Mouse (Mus musculus): Measurements from ENCODE around the gene Kcnc3. TPM values are rescaled to one million over a fixed set of nuclear protein-coding genes. Genes with fewer than 3 reads are reported as not detected.

Kcnc3 gene
- polyA plus RNA-seq, 1 experiment from 2014 or later, result 0.22 TPM

DNA sequence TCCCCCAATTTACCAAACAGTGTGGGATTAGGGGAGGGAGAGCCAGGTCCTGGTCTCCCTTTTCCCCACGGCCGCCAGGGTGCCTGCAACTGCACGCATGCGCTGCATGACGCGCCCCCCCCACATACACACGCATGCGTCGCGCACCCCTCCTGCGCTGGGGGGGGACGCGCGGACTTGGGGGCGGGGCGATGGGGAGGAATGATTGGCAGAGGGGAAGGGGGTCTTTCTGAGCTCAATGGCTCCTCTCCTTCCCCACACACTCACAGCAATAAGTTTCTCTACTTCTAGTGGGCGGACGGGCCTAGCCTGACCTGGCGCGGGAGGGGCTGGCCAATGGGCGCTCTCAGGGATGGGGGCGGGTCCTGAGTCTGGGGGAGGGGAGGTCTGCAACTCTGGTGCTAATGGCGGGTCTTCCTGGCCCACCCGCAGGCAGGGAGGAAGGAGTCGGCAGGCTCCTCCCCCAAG, 13.7 kb downstream of the Kcnc3 start:
- peak; percentile 67 for DNase-seq (ENCODE audit: low spot score)
- no peaks in the 10 kb centered on the region; the same call in 1 of the 2 replicates for H3K4me1 ChIP-seq (replicated peaks; ENCODE audit: control insufficient read depth, insufficient read depth, low read length)
- H3K9me3 ChIP-seq (ENCODE audit: control insufficient read depth, low read length), result no peaks in the 10 kb centered on the region
- under 1% methylated on average over 23 of the region's 25 CpGs for WGBS
- no peak overlapping the region for H3K27ac ChIP-seq (ENCODE audit: low read depth, low read length)
- H3K9ac ChIP-seq (ENCODE audit: low read depth, low read length), result no peak overlapping the region
- H3K36me3 ChIP-seq (ENCODE audit: control insufficient read depth, insufficient read depth, low read length), result no peaks in the 10 kb centered on the region
- H3K4me3 ChIP-seq (ENCODE audit: low read depth, low read length), result peak overlapping the region; percentile 33
- H3K4me2 ChIP-seq, result peak overlapping the region; percentile 59
- H3K27me3 ChIP-seq (replicated peaks; ENCODE audit: control insufficient read depth, insufficient read depth, low read length), result peaks cover 75% of the 10 kb centered on the region
- no peak; the same call in 1 of the 2 replicates for ATAC-seq (replicated peaks; ENCODE audit: low FRiP score)

GRCm38 (mm10) chr7:44604619-44605018, 14.2 kb downstream of the Kcnc3 start:
- no peak overlapping the region for H3K27ac ChIP-seq (ENCODE audit: low read depth, low read length)
- H3K9me3 ChIP-seq (ENCODE audit: control insufficient read depth, low read length), result no peaks in the 10 kb centered on the region
- no peak overlapping the region; the same call in 1 of the 2 replicates for H3K4me3 ChIP-seq (ENCODE audit: low read depth, low read length)
- DNase-seq (ENCODE audit: low spot score), result no peak
- peaks cover 75% of the 10 kb centered on the region for H3K27me3 ChIP-seq (replicated peaks; ENCODE audit: control insufficient read depth, insufficient read depth, low read length)
- peak overlapping the region; percentile 59 for H3K4me2 ChIP-seq
- ATAC-seq (replicated peaks; ENCODE audit: low FRiP score), result no peak
- WGBS, result 4% methylated on average over 8 of the region's 8 CpGs
- no peaks in the 10 kb centered on the region; the same call in 1 of the 2 replicates for H3K4me1 ChIP-seq (replicated peaks; ENCODE audit: control insufficient read depth, insufficient read depth, low read length)
- no peak overlapping the region for H3K9ac ChIP-seq (ENCODE audit: low read depth, low read length)
- H3K36me3 ChIP-seq (ENCODE audit: control insufficient read depth, insufficient read depth, low read length), result no peaks in the 10 kb centered on the region

DNA sequence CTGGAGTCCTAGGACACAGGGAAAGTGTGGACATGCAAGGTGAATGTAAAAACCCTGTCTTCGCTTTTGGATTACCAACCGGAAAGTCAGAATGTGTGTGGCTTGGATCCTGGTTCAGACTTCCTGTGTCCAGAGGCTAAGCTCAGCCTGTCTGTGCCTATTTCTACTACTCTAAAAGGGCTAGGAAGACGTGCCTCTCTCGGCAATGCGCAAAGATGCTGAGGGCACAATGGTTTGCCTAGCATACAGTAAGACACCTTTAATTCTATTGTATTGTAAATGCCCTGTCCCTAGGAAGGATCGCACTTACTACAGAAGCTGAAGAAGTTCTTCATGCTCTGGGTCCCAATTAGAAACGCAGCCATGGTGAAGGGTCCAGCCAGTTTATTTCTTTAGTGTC, 15.0 kb downstream of the Kcnc3 start:
- no peak for DNase-seq (ENCODE audit: low spot score)
- H3K9ac ChIP-seq (ENCODE audit: low read depth, low read length), result no peak overlapping the region
- H3K4me3 ChIP-seq (ENCODE audit: low read depth, low read length), result no peak overlapping the region
- H3K9me3 ChIP-seq (ENCODE audit: control insufficient read depth, low read length), result no peaks in the 10 kb centered on the region
- no peak for ATAC-seq (replicated peaks; ENCODE audit: low FRiP score)
- whole genome bisulfite sequencing, result 37% methylated on average over 7 of the region's 7 CpGs
- no peaks in the 10 kb centered on the region for H3K36me3 ChIP-seq (ENCODE audit: control insufficient read depth, insufficient read depth, low read length)
- H3K27me3 ChIP-seq (replicated peaks; ENCODE audit: control insufficient read depth, insufficient read depth, low read length), result peaks cover 75% of the 10 kb centered on the region
- no peak overlapping the region for H3K4me2 ChIP-seq
- H3K27ac ChIP-seq (ENCODE audit: low read depth, low read length), result no peak overlapping the region
- no peaks in the 10 kb centered on the region; the same call in 1 of the 2 replicates for H3K4me1 ChIP-seq (replicated peaks; ENCODE audit: control insufficient read depth, insufficient read depth, low read length)

GRCm38 (mm10) chr7:44606171-44606901, 15.9 kb downstream of the Kcnc3 start:
- 10% methylated on average over 29 of the region's 29 CpGs for WGBS
- Histone ChIP-seq H3K36me3 (ENCODE audit: control insufficient read depth, insufficient read depth, low read length) (no peaks in the 10 kb centered on the region), H3K4me3 (ENCODE audit: low read depth, low read length) (no peak overlapping the region), H3K27me3 (replicated peaks; ENCODE audit: control insufficient read depth, insufficient read depth, low read length) (peaks cover 67% of the 10 kb centered on the region), H3K27ac (ENCODE audit: low read depth, low read length) (no peak overlapping the region), H3K4me1 (replicated peaks; ENCODE audit: control insufficient read depth, insufficient read depth, low read length) (no peaks in the 10 kb centered on the region; the same call in 1 of the 2 replicates), H3K9ac (ENCODE audit: low read depth, low read length) (no peak overlapping the region), H3K4me2 (no peak overlapping the region), H3K9me3 (ENCODE audit: control insufficient read depth, low read length) (no peaks in the 10 kb centered on the region)
- ATAC-seq (replicated peaks; ENCODE audit: low FRiP score) (no peak), DNase-seq (ENCODE audit: low spot score) (no peak)

DNA sequence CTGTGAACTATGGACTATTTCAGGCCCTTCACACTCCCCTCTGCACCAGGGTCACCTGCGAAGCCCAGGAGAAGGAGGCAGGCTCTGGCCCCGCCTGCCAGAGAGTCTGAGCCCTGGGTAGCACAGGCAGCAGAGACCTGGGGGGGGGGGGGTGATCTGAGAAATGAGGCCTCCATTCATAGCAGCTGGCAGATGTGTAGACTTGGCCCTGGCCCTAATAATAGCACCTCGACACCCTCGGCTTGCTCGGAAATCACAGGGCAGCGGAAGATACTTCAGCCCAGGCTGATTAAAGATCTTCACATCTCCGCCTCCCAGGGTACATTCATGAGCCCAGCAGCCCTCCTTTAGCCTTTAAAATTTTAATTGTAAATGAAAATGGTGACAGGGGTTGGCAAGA, 21.7 kb downstream of the Kcnc3 start:
- Histone ChIP-seq H3K27me3 (replicated peaks; ENCODE audit: control insufficient read depth, insufficient read depth, low read length) (peaks cover 45% of the 10 kb centered on the region), H3K4me2 (no peak overlapping the region), H3K36me3 (ENCODE audit: control insufficient read depth, insufficient read depth, low read length) (no peaks in the 10 kb centered on the region), H3K4me1 (replicated peaks; ENCODE audit: control insufficient read depth, insufficient read depth, low read length) (no peaks in the 10 kb centered on the region), H3K27ac (ENCODE audit: low read depth, low read length) (no peak overlapping the region), H3K9me3 (ENCODE audit: control insufficient read depth, low read length) (no peaks in the 10 kb centered on the region), H3K4me3 (ENCODE audit: low read depth, low read length) (no peak overlapping the region), H3K9ac (ENCODE audit: low read depth, low read length) (no peak overlapping the region)
- DNase-seq (ENCODE audit: low spot score) (no peak), ATAC-seq (replicated peaks; ENCODE audit: low FRiP score) (no peak)
- 68% methylated on average over 7 of the region's 7 CpGs for WGBS

DNA sequence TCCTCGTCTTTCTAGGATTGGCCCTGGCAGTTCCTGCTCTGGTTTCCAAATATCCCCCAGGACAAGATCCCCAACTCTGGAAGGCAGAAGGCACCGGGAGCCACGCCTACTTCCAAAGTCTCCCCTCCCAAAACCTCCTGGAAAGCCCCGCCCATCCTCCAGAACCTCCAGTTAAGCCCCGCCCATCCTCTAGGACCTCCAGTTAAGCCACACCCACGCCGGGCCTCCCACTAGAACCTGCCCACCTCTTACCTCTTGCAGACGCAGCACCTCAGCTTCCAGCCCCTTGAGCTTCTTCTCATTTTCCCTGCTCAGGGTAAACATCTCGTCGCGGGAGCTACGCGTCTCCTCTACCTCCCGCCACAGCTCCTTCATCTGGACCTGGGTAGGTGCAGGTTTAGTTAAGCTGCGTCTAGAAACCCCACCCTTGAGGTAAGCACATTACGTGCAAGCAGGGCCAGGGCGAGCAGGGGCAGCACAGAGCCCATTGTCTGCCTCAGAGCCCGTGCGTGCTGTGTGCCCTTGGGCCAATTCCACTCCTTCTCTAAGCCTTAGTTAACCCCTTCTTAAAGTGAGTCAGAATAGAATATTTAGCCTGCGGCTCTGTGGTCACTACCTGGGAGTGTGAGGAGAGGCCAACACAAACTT, 23.7 kb downstream of the Kcnc3 start:
- no peaks in the 10 kb centered on the region for H3K4me1 ChIP-seq (replicated peaks; ENCODE audit: control insufficient read depth, insufficient read depth, low read length)
- H3K4me2 ChIP-seq, result no peak overlapping the region
- no peak overlapping the region for H3K4me3 ChIP-seq (ENCODE audit: low read depth, low read length)
- H3K36me3 ChIP-seq (ENCODE audit: control insufficient read depth, insufficient read depth, low read length), result no peaks in the 10 kb centered on the region
- H3K27ac ChIP-seq (ENCODE audit: low read depth, low read length), result no peak overlapping the region
- WGBS, result 11% methylated on average over 20 of the region's 20 CpGs
- DNase-seq (ENCODE audit: low spot score) (no peak), ATAC-seq (replicated peaks; ENCODE audit: low FRiP score) (no peak)
- H3K27me3 ChIP-seq (replicated peaks; ENCODE audit: control insufficient read depth, insufficient read depth, low read length), result peaks cover 35% of the 10 kb centered on the region
- no peaks in the 10 kb centered on the region for H3K9me3 ChIP-seq (ENCODE audit: control insufficient read depth, low read length)
- H3K9ac ChIP-seq (ENCODE audit: low read depth, low read length), result no peak overlapping the region

DNA sequence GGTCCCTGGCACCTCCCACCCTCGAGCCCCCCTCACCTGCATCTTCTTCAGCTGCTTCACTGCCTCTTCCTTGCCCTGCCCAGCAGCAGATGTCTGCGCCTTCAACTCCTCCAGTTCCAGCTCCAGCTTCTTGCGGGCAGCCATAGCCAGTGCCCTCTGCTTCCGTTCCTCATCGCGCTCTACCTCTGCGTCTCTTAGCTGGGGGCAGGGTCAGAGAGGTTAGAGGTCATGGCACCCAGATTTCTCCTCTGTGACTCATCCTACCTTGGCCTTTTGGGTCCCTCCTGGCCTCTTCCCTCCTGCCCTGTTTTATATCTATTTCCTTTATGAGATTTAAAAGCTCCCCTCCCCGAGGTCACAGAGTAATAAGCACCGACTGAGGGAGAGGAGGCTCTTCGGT, 24.8 kb downstream of the Kcnc3 start:
- WGBS, result 12% methylated on average over 10 of the region's 10 CpGs
- no peak overlapping the region for H3K4me3 ChIP-seq (ENCODE audit: low read depth, low read length)

DNA sequence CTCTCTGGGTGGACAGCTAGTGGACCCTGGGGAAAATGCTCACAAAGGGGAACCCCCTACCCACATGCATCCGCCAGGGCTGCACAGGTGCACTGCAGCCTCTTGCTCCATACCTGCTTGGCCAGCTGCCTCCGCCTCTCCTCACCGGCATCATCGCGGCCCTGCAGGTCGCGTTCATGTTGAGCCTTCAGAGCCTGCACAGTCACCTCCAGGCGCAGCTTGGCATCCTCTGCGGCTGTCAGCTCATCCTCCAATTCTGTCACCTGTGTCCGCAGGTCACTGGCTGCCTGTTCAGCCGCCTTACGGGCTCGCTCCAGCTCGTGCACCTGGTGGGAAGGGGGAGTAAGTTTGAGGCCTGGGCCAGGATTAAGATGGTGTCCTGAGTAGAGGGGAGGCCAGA, 25.5 kb downstream of the Kcnc3 start:
- ATAC-seq (replicated peaks; ENCODE audit: low FRiP score), result no peak
- no peak overlapping the region for H3K27ac ChIP-seq (ENCODE audit: low read depth, low read length)
- no peaks in the 10 kb centered on the region for H3K9me3 ChIP-seq (ENCODE audit: control insufficient read depth, low read length)
- no peaks in the 10 kb centered on the region for H3K4me1 ChIP-seq (replicated peaks; ENCODE audit: control insufficient read depth, insufficient read depth, low read length)
- H3K36me3 ChIP-seq (ENCODE audit: control insufficient read depth, insufficient read depth, low read length), result no peaks in the 10 kb centered on the region
- no peak overlapping the region for H3K4me3 ChIP-seq (ENCODE audit: low read depth, low read length)
- DNase-seq (ENCODE audit: low spot score), result no peak
- H3K4me2 ChIP-seq, result no peak overlapping the region
- H3K9ac ChIP-seq (ENCODE audit: low read depth, low read length), result no peak overlapping the region
- H3K27me3 ChIP-seq (replicated peaks; ENCODE audit: control insufficient read depth, insufficient read depth, low read length), result peaks cover 35% of the 10 kb centered on the region
- 67% methylated on average over 14 of the region's 14 CpGs for WGBS

More for the DNA sequence above, 24.8 kb downstream of the Kcnc3 start:
- no peaks in the 10 kb centered on the region for H3K9me3 ChIP-seq (ENCODE audit: control insufficient read depth, low read length)
- DNase-seq (ENCODE audit: low spot score), result no peak
- no peak overlapping the region for H3K27ac ChIP-seq (ENCODE audit: low read depth, low read length)
- peaks cover 35% of the 10 kb centered on the region for H3K27me3 ChIP-seq (replicated peaks; ENCODE audit: control insufficient read depth, insufficient read depth, low read length)
- ATAC-seq (replicated peaks; ENCODE audit: low FRiP score), result no peak
- H3K36me3 ChIP-seq (ENCODE audit: control insufficient read depth, insufficient read depth, low read length), result no peaks in the 10 kb centered on the region
- H3K9ac ChIP-seq (ENCODE audit: low read depth, low read length), result no peak overlapping the region
- H3K4me1 ChIP-seq (replicated peaks; ENCODE audit: control insufficient read depth, insufficient read depth, low read length), result no peaks in the 10 kb centered on the region
- no peak overlapping the region for H3K4me2 ChIP-seq
